Mouse (Mus musculus) bone marrow, adult 2 months (tissue): ENCODE measurements around the gene Fbxw2. TPM values are rescaled to one million over a fixed set of nuclear protein-coding genes. Genes with fewer than 3 reads are reported as not detected.
"Not testable (repeated sequence)": the region's sequence is repeated elsewhere in the genome, so short reads cannot be mapped to it uniquely, and the experiment has no call there.

ENCODE experiments used
- H3K27ac ChIP-seq: fragments of 200-500 bp; 2 replicates; pipeline ENCODE4 v1.5.1; 2012; ENCODE audit warnings: low read depth, mild to moderate bottlenecking, control low read depth, inconsistent platforms, low read length; ENCODE audit not compliant: control insufficient read depth, poor library complexity, insufficient read depth
- H3K4me1 ChIP-seq: fragments of 200-500 bp; 2 replicates; pipeline ENCODE4 v1.6.1; 2011; ENCODE audit warnings: low read length; ENCODE audit not compliant: control insufficient read depth, insufficient read depth
- H3K4me3 ChIP-seq: fragments of 200-500 bp; replicated peaks from 2 replicates; pipeline ENCODE3; 2011; ENCODE audit warnings: mild to moderate bottlenecking, low read depth, low read length, control low read depth; ENCODE audit not compliant: control insufficient read depth
- CTCF ChIP-seq: fragments of 200-500 bp; IDR thresholded peaks from 2 replicates; pipeline ENCODE4 v1.5.1; 2011; ENCODE audit warnings: low read length, control low read depth; ENCODE audit not compliant: control insufficient read depth, insufficient read depth
- POLR2A ChIP-seq: fragments of 200-500 bp; IDR thresholded peaks from 2 replicates; pipeline ENCODE4 v1.6.1; 2011; ENCODE audit warnings: low read depth, mild to moderate bottlenecking, control low read depth, low read length, borderline replicate concordance; ENCODE audit not compliant: control insufficient read depth
- WGBS: fragments of 180-500 bp; shearing (Covaris S2); methylation state at CpG from one replicate; pipeline ENCODE4 v1.1.7; 2018; 5-methylcytosine and 5-hydroxymethylcytosine counted together
- polyA plus RNA-seq: library from polyadenylated mRNA; stranded (reverse); fragments of >200 nt; gene quantifications from 2 replicates; pipeline ENCODE4 v1.2.4, GENCODE M21; 2011; ENCODE audit warnings: low replicate concordance; ENCODE audit not compliant: missing spikeins, insufficient read depth, insufficient read length

The Fbxw2 gene
- polyA plus RNA-seq, 1 experiment, result 37.9 TPM

DNA sequence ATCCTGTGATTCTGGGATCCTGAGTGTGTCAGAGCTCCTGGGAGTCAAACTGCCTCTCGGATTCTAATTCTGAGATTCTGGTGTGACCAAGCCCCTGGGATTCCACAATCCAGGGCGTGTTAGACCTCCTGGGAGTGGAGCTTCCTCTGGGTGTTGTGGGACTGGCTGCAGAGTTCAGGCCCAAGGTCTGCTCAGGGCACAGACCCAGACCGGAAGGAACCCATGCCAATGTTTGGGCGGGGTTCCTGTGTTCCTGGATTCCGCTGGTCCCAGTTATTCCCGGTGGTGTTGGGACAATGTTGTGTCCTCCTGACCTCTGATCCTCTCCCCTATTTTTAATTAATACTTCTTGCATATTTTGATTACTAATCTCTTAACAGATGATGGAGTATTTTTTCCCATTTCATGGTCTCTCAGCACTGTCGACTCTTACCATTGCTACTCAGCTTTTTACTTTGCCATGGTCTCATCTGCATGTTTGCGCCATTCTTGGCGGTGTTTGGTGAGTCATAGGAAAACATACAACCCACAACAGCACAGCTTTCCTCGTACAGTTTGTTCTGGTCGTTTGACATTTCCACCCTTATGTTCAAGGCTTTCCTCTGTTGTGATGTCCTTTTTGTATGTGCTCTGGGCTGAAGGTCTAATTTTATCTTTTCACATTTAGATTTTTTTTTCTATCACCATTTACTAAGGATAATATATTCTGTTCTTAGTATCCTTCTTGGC lies 17.3 kb upstream of the Fbxw2 start:
- Histone ChIP-seq H3K4me3 (no peak overlapping the region), H3K4me1 (no peaks in the 10 kb centered on the region), H3K27ac (no peak overlapping the region)
- no peak for TF ChIP-seq CTCF
- no peak for TF ChIP-seq POLR2A
- 69% methylated on average over 11 of the region's 11 CpGs for WGBS

DNA sequence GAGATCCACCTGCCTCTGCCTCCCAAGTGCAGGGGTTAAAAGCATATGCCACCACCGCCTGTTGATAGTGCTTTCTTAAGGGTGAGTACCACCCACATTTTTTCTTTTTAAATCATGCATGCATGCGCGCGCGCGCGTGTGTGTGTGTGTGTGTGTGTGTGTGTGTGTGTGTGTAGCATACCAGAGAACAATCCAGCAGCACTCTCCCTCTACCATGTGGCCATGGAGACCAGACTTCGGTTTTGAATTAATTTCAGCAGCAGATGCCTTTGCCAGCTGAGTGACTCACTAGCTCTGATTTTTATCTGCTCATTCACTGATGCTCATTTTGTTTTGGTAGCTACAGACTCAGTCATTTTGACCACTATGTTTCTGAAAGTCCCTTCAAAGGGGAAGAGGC lies 15.6 kb upstream of the Fbxw2 start:
- TF ChIP-seq CTCF, result no peak
- no peak for TF ChIP-seq POLR2A
- H3K4me1 ChIP-seq, result no peaks in the 10 kb centered on the region
- 87% methylated on average over 8 of the region's 8 CpGs for WGBS
- H3K27ac ChIP-seq, result no peak overlapping the region
- no peak overlapping the region for H3K4me3 ChIP-seq

DNA sequence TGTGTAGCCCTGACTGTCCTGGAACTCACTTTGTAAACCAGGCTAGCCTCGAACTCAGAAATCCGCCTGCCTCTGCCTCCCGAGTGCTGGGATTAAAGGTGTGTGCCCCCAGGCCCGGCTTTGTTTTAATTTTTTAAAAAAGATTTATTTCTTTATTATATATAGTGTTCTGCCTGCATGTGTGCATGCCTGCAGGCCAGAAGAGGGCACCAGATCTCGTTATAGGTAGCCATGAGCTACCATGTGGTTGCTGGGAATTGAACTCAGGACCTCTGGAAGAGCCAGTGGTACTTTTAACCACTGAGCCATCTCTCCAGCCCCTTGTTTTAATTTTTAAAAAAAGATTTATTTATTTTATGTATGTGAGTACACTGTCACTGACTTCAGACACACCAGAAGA lies 14.0 kb upstream of the Fbxw2 start:
- not testable (repeated sequence) for H3K4me3 ChIP-seq, H3K27ac ChIP-seq, H3K4me1 ChIP-seq
- WGBS, result 70% methylated on average over 5 of the region's 5 CpGs

GRCm38 (mm10) chr2:34835669-34836068 lies 9.6 kb upstream of the Fbxw2 start:
- Histone ChIP-seq H3K4me1 (no peaks in the 10 kb centered on the region), H3K27ac (no peak overlapping the region), H3K4me3 (no peak overlapping the region)
- TF ChIP-seq POLR2A (no peak), CTCF (no peak)
- WGBS, result 59% methylated on average over 3 of the region's 3 CpGs

- Histone ChIP-seq H3K27ac (no peak overlapping the region), H3K4me3 (no peak overlapping the region), H3K4me1 (no peaks in the 10 kb centered on the region)
- no peak for TF ChIP-seq POLR2A
- no peak for TF ChIP-seq CTCF
- 88% methylated on average over 17 of the region's 17 CpGs for WGBS
Measured at GRCm38 (mm10) chr2:34833624-34834023, 7.5 kb upstream of the Fbxw2 start.

DNA sequence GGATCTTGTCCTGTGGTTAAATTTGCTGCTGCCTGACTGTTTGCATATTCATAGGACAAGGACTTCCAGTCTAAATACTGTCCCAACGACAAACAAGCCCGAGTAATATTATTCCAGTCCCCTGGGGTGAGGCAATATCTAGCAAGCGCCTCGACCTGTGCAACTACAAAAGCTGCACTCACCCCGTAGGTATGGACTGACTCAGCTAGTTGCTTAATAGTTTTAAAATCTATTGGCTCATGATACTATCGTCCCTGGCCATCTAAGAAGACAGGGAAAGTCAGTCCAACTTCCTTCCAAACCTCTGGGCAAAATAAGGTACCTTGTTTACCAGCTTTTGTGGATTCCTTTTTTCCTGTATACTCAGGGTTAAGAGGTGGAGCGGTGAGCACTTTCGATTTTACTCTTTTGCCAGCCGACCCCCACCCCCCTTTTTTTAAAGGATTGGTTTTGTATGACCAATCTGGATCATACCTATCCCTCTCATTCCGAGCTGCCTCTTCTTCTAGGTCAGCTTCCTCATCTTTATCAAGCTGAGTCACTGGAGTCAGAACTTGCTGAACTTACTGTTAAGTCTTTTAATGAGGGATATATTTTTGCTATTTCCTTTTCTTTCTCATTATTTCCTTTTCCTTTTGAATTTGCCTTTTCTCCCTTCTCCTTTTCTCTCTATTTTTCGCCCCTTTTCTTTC lies 6.8 kb upstream of the Fbxw2 start, which contains the start of gene Gm34653:
Gene Gm34653 (plus strand): TSS at position 242 of the 692 bp plus-strand sequence.
- WGBS, result 42% methylated on average over 11 of the region's 11 CpGs

GRCm38 (mm10) chr2:34830066-34830465 lies 4.0 kb upstream of the Fbxw2 start:
- 96% methylated on average over 17 of the region's 17 CpGs for WGBS
- H3K4me1 ChIP-seq, H3K4me3 ChIP-seq, H3K27ac ChIP-seq: not testable (repeated sequence)

More for the DNA sequence above, 6.8 kb upstream of the Fbxw2 start, which contains the start of gene Gm34653:
- not testable (repeated sequence) for H3K4me1 ChIP-seq, H3K27ac ChIP-seq, H3K4me3 ChIP-seq

DNA sequence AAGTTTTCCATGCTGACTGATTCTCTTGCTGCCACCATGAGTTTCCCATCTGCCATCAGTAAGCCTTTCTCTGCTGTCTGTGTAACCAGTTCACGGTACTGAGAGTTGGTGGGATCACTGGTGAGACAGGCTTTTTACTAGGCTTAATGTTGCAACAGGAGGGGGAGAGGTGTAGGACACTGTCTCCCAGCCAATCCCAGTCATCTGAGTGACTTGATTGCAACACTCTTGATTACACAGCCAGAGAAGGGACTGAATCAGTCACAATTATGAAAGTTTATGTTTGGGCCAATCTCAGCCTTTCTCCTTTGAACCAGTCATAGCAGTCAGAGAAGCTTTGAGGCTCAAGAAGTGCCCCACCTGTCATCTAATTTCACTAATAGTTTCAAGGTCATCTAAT lies 1.9 kb upstream of the Fbxw2 start:
- Histone ChIP-seq H3K27ac (no peak overlapping the region), H3K4me1 (peaks cover 1% of the 10 kb centered on the region; the same call in 1 of the 2 replicates), H3K4me3 (no peak overlapping the region)
- WGBS, result 41% methylated on average over 1 of the region's 1 CpGs
- TF ChIP-seq CTCF (no peak), POLR2A (no peak)

GRCm38 (mm10) chr2:34827591-34827990 lies 1.5 kb upstream of the Fbxw2 start:
- no peak overlapping the region for H3K27ac ChIP-seq
- peaks cover 1% of the 10 kb centered on the region; the same call in 1 of the 2 replicates for H3K4me1 ChIP-seq
- WGBS, result 75% methylated on average over 4 of the region's 4 CpGs
- TF ChIP-seq CTCF (no peak), POLR2A (no peak)
- H3K4me3 ChIP-seq, result no peak overlapping the region
